Mouse (Mus musculus) urinary bladder, adult 18-20 months (tissue): ENCODE measurements around the gene Cfl2.
"Not testable (repeated sequence)": the region's sequence is repeated elsewhere in the genome, so short reads cannot be mapped to it uniquely, and the experiment has no call there.

Experiments
- DNase-seq, 2 experiments: peaks; one replicate each; pipeline ENCODE4 v3.0.0; 2022; ENCODE audit warnings: low spot score in 2 of 2, mixed read lengths in 2 of 2

The Cfl2 gene

DNA sequence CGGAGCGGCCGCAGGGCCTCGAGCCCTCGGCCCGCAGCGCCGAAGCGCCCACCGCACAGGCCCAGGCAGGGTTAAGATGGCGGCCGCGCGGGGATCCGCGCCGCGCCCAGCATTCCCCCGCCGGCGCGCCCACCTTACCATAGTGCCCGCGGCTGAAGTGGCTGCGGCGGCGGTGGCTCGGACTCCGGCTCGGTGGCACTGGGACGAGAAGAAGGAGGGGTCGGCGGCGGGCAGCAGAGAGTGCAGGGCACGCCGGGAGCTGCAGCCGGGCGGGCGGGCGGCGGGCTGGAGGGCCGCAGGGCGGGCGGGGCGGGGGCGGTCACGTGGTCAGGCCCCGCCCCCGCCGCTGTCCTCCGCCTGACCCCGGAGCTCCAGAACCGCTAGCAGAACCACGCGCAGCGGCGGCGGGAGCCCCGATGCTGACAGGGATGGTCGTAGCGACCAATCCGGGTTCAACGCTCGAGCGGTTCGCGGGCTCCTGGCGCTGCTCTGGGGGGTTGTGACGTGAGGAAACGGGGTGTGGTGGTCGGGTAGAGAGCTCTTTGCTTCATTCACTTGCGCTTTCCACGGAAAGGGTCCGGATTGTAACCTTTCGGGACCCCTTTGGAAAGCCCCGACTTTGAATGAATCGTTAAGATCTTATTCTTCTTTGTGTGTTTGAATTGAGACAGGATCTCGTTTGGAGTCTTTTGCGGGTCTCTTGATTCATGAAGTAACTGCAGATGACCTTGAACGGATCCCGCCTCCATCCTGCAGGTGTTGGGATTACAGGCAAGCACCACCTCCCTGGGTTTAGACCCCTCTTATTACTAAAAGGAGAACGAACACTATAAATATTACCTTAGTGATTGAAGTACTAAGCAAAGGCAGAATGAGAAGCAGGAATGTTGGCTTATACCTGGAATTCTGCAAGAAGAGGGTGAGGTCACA lies at the start of gene Cfl2:
TSS of gene Cfl2 (minus strand) at position 272 of the 930 bp plus-strand sequence.
- DNase-seq, result peak; percentile 59 to 62

DNA sequence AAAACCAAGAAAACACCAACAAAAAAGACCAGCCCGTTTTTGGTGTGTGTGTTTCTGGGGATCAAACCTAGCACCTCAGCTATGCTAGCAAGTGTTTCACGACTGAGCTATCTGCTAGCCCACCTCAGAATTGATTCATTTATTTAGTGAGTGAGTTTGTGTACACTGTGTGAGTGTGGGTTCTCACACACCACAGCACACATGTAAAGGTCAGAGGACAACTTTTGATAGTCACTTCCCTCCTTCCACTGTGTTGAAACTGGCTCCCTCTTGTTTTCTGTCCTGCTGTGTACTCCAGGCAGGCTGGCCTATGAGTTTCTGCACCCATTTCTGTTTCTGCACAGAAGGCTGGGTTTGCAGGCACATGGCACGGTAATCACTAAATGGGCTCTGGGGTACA lies 47.7 kb upstream of the Cfl2 start:
- no peak for DNase-seq

DNA sequence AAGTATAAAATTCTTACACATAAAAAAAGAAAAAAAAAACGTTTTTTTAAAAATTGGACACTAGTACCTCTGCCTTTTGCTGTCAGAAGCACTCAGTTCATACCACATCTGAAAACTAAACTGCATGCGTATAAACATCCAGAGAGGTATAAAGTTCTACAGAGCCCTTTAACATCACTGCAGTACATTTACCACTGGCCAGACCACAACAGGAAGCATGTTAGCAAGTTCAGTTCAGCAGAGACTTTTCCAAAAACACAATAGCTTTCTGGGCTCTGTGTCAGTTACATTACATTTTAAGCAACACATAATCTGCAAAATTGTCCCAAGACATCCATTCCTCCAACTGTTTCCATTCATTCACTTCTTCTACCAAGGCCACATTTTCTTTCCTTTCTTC lies 29.9 kb upstream of the Cfl2 start:
- not testable (repeated sequence) for DNase-seq

DNA sequence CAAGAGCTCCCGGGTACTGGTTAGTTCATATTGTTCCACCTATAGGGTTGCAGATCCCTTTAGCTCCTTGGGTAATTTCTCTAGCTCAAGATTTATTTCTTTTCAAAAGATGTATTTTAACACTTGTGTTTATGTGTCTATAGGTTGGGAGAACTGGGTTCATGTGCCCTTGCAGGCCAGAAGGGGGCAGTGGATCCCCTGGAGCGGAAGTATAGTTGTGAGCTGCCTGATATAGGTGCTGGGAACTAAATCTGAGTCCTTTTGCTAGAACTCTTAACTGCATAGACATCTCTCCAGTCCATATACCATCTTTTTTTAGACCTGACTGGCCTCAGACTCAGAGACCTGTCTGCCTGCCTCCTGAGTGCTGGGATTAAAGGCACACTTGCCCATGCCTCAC lies 27.7 kb upstream of the Cfl2 start:
- no peak for DNase-seq

DNA sequence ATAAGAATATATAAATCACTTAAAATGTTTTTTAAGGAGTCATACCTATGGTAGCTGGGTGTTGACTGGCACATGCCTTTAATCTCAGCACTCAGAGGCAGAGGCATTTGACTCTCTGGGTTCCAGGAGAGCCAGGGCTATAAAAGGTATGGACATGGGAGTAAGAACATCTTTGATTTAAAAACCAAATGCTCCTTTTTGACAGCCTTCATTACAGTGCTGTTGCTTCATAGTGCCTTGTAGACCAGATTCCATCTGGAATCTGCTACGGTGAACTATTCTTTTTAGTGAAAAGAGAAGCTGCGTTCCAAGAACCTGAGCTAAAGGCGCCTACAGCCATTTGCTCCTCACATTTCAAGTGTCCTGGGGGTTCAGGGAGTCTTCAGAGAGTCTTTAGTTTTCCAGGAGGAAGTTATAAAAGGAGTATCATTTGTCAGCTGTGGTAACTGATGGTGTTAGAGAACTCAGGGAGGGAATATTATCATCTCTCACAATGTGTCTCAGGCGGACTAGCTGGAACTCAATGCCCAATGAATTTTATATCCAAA lies 25.0 kb upstream of the Cfl2 start:
- no peak for DNase-seq

DNA sequence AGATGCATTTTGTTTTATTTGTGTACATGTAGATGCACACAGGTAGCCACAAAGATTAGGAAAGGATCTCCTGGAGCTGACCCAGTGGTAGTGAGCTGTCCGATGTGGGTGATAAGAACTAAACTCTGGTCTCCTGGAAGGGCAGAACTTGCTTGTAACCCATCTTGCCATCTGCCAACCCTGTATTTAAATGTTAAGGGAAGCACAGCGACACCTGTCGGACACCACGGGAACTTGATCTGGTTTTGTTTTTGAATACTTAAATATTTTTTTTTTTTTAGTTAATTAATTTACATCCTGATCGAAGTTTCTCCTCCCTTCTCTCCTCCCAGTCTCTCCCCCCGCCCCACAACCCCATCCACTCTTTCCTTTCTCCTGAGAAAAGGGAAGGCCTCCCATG lies 17.0 kb upstream of the Cfl2 start:
- peak; percentile 27 to 42 for DNase-seq

DNA sequence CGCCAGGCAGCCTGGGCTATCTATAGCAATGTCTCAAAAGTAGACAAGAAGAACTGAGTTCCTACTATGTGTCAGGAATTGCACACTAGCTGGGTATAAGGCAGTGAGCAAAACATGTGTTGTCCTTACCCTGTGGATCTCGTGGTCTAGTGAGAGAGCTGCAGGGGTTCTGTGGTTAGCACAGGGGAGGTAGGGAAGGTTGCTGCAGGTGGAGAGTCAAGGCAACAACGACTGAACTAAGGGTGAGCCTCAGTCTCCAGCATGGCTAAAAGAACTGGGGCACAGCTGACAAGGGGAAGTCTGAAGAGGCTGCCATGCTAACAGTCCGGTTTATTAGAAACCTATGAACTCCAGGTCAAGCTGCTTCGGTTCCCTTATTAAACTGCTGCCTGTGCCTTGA lies 16.5 kb upstream of the Cfl2 start:
- no peak for DNase-seq

DNA sequence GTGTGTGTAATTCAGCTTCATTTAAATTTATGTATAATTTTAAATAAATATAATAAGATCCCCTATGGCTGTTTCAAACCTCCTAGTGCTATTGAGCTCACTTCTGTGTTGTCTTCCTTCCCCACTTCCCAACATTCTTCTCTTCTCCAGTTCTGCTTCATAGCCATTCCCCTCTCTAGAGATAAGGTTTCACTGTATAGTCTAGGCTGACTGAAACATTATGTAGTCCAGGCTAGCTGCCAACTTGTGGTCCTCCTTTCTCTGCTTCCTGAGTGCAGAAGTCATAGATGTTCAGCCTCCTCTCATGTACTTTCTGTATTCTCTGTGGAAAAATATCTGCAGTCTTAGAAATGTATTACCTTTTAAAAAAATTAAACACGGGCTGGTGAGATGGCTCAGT lies 15.2 kb upstream of the Cfl2 start:
- DNase-seq, result no peak

DNA sequence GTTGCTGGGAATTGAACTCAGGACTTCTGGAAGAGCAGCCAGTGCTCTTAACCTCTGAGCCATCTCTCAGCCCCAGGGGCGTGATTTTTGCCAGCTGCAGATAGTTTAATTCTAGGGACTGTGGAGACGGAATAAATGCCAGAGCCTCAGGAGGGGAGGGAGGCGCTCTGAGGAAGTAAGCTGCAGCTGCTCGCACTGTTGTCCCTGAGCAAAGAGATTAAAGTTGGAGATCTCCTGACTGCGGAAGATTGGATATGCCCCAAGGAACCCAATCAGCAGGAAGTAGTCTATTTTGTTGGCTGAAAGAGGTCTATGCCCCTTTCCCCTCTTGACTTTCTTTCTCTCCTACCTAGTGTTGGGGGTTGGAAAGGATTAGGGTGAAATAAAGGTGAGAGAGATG lies 14.2 kb upstream of the Cfl2 start:
- DNase-seq, result no peak

DNA sequence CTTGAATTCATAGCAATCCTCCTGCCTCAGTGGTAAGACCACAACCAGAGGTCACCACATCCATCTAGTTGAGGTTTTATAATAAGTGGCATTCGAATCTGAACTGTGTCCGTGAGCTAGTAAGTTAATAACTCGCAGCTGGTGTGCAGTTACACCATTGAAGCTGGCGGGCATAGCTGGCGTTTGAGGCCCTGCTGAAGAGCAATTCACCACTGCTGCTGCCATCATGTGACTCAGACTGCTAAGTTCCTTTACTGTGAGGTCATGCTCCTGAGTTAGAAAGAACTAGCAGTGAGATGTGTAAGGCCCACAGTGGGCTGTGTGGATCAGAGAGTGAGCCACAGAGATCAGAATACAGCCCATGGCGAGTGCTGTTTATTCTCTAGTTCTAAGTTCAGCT lies 12.0 kb upstream of the Cfl2 start:
- DNase-seq, result no peak

DNA sequence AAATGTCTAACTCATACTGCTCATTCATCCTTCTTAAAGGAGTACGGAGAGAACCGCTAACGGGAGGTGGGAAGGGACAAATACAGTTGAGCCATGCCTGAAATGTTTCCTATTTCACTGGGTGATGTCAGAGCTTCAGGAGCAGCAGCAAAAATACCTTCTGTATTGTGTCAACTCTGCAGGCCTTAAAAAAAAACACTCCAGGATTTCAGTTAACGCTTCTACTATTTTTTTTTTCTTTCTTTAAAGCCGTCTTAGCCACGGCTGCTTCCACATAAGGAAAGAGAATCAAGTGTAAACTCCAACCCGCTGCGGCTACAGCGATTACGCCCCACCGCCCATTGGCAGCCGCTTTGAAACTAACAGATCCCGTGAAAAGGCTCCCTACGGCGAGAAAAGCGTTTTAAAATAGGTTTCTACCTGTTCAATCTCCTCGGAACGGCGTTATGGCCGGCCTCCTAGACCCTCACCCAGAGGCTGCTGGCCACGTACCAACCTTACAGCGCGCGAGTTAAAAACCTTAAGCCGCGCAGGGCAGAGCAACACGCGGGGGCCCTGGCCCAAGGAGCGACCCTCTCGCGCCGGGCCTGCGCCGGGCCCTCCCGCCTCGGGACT lies 579 bp downstream of the Cfl2 start:
- DNase-seq, result peak in 1 of 2 experiments; percentile 11

DNA sequence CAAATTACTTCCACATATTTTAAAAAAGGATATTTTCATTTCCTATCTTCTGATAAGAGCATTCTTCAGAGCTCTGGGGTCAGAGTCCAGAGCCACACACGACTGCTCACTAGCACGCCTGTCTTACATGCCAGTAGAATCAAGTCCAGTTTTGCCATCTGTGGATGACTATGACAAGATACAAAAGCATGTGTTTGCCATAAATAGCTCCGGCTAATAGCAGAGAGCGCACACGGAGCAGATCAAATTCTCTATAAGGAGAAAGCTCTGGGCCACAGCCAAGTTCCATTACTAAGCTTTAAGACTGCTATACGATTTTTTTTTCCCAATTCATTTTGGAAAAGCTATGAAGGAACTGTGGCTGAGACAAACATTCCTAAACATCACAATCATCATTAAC lies 3.1 kb downstream of the Cfl2 start:
- no peak for DNase-seq

DNA sequence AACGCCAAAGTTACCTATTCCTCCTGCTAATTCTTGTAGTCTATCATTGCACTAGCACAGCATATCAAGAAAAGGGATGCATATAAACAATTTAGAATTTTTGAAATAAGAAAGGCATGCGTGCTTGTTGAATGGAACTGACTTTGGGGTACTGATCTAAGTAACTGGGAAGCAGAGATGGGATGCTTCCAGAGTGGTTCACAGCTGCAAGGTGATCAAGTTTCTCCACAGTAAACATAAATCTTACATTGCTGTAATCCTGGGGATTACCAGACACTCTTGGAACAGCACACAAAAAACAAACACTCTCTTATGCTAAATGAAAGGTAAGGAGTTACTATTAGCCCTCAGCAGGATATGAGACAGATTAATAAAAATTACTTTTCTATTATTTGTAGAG lies 12.1 kb downstream of the Cfl2 start:
- DNase-seq, result no peak

DNA sequence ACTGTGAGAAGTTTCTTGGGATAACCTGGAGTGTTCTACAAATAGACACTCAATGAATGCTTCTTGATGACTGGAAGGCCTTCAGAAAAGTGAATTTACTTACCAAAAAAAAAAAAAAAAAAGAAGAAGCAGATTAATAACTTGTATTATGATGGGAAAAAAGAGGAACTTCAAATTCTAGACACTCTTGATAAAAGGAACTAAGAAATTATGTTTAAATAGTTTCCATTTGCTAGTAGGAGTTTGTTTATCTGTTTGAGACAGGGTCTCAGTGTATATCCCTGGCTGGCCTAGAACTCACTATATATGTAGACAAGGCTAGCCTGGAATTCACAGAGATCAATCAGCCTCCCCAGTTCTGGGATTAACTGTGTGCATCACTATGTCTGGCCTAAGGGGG lies 18.3 kb downstream of the Cfl2 start:
- no peak for DNase-seq

DNA sequence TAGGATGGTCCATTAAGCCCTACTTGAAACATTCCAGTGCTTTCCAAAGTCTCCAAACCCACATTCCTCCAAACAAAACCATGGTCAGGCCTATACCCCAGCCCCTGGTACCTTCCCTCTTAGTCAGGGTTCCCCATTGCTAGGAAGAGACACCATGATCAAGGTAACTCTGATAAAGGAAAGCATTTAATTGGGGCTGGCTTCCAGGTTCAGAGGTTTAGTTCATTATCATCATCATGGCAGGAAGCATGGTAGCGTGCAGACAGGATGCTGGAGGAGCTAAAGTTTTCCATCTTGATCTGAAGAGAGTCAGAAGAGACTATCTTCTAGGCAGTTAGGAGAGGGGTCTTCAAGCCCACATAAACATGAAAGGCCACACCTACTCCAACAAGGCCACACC lies 21.1 kb downstream of the Cfl2 start:
- DNase-seq, result no peak

DNA sequence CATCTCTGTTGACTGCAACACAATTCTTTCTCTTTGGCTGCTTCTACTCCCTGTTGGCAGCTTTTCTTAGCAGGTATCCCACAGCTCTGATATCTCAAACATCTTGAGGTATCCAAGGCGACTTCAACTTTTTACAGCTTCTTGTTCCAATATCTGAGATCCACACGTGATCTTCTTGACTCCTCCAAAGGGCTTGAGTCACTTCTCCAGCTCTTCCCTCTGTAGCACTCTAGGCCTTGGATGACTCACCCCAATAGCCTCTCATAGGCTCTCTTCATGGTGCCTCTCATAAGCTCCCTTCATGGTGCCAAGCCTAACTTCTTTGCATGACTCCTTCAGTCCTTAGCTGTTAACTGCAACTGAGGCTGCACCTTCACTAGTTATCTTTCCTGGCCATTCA lies 22.9 kb downstream of the Cfl2 start:
- no peak for DNase-seq

DNA sequence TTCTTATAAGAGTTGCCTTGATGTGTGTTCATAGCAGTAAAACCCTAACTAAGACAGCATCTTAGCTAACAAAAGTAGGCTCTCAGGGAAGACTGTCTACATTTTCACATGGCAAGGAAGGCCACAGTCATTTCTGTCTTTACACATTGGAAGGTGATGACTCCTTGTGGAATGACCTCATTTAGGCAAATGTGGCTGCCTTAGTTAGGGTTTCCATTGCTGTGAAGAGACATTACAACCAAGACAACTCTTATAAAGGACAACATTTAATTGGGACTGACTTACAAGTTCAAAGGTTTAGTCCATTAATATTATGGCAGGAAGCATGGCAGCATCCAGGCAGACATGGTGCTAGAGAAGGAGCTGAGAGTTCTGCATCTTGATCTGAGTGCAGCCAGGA lies 23.7 kb downstream of the Cfl2 start:
- no peak for DNase-seq

DNA sequence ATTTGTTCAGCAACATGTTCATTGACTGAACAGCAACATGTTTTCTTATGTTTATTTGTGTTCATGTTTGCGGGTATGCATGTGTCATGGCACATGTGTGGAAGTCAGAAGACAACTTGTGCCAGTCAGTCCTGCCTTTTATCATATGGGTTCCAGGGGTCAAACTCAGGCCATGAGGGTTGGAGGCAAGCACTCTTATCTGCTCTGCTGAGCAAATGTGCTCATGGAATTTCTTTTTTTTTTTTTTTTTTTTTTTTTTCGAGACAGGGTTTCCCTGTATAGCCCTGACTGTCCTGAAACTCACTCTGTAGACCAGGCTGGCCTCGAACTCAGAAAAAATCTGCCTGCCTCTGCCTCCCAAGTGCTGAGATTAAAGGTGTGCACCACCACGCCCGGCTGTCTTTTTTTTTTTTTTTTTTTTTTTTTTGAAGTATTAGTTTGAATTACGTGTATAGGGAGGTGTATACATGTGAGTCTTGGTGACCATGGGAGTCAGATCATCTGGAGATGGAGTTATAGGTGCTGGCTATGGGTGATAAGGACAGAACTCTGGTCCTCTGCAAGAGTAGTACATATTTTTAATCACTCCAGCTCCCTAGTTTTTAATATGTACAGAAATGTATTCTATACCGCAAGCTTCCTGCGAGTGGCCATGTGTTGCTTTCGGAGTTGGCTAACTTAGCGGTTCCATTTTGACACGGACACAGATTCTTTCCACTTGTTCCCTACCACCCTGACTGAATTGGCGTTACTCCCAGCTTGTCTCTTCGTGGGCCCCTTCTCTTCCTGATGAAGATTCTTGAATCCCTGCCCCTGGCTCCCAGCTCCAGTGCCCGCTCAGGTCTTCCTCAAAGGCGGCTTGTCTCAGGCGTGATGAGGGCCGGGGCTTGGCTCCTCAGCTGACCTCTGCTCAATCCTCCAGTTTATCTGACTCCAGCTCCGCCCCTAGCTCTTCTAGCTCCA lies 26.8 kb downstream of the Cfl2 start:
- DNase-seq, result no peak

DNA sequence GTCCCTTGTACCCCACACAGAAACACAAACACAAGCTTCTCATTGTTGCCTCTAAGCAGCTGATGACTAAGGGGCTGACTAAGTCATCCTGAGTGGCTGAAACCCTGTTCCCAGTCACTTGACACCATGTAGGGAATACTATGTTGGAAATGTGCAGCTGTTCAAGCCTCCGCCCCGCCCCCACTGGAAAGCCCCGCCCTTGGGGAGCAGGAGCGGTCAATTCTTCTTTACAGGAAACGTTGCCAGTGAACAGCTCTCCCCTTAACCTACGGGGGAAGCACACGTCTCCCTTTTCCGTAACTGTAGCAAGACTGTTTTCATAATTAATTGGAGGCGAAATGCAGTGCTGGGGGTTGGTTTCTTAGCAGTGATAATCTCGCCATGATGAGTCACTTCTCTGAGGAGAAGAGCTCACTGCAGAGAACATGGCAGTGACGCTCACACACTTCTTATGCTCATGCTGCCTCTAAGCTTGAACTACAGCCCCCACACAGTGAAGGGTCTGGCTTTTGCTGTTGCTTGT lies 27.7 kb downstream of the Cfl2 start:
- peak; percentile 59 to 64 for DNase-seq

DNA sequence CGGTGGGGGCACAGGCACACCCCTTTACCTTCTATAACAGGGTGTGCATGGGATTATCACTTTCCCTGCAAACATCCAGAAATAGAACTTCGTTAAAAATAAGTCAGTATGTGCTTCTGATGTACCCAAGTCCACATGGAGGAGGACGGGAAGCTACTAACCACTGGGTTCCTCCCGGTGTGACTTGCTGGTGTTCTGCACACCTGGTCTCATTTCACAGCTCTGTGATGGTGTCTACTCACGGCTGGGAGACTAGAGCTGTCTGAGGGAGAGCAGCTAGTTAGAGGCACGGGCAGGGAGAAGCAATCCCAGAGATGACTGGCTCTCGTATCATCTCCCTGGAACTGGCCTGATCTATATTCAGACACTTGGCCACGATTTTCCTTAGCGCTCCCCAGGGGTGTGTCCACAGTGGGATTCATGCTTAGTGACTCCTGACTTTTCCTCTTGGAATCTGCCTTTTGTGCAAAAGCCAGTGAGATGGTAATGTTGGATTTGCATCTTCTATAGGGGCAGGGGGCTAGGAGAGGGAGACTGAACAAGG lies 28.7 kb downstream of the Cfl2 start:
- no peak for DNase-seq

DNA sequence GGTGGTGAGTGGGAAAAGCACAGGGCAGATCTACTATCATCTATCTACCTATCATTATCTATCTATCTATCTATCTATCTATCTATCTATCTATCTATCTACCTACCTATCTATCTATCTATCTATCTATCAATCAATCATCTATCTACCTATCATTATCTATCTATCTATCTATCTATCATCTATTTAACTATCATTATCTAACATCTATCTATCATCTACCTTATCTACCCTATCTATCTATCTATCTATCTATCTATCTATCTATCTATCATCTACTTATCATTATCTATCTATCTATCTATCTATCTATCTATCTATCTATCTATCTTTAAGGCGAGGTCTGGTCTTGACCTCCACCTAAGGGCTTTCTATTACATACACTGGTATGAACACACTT lies 30.8 kb downstream of the Cfl2 start:
- not testable (repeated sequence) for DNase-seq
